Mouse (Mus musculus): ENCODE data around the gene Dnajb12.

DNA sequence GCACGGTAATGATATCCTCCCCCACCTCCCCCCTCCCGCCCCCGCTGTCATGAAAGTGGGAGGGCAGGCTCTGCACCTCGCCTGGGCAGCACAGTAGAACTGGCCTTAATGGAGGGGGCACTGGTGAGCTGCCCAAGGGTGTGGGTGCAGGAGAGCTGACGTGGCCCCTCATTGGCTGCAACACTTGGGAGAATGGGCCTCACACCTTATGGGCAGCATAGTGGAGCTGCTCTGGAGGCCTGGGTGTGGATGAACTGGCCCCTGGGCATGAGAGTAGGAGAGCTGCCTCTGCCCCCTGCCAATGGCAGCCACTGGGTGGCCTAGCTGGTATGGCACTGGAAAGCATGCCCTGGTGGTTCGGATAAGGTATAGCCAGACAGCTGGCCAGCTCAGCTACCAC is 9.3 kb upstream of the Dnajb12 start:
- TF ChIP-seq CTCF (IDR thresholded peaks at IDR 0.05; ENCODE audit: low read depth, low read length) (no peak), GATA2 (IDR thresholded peaks at IDR 0.05; ENCODE audit: borderline replicate concordance, low read depth, low read length) (no peak), GATA1 (IDR thresholded peaks at IDR 0.05; ENCODE audit: borderline replicate concordance, low read length) (no peak), POLR2AphosphoS5 (IDR thresholded peaks at IDR 0.05; ENCODE audit: insufficient replicate concordance, low read depth, low read length) (no peak)
